Mouse (Mus musculus) myocyte (in vitro differentiated cells): ENCODE results near the gene Prrt1.

Experiments used
- CEBPB ChIP-seq: IDR thresholded peaks from 2 replicates; pipeline ENCODE4 v1.6.1; 2011; ENCODE audit warnings: mild to moderate bottlenecking, moderate library complexity; ENCODE audit not compliant: poor library complexity, insufficient read depth, severe bottlenecking
- E2F4 ChIP-seq: IDR thresholded peaks from one replicate; pipeline ENCODE4 v1.6.1; 2011; ENCODE audit warnings: mild to moderate bottlenecking, control low read depth, moderate library complexity; ENCODE audit not compliant: insufficient read depth
- MAX ChIP-seq: IDR thresholded peaks from one replicate; pipeline ENCODE4 v1.6.1; 2011; ENCODE audit warnings: low read depth, mild to moderate bottlenecking, control low read depth
- MYOD1 ChIP-seq, 3 experiments: IDR thresholded peaks; one replicate each; pipeline ENCODE4 v1.6.1; 2011; ENCODE audit warnings: control low read depth in 2 of 3, low read depth in 2 of 3, mild to moderate bottlenecking in 2 of 3, moderate library complexity in 1 of 3; ENCODE audit not compliant: insufficient read length in 2 of 3, control insufficient read depth in 1 of 3
- POLR2A ChIP-seq: IDR thresholded peaks from one replicate; pipeline ENCODE4 v1.6.1; 2011; ENCODE audit warnings: low read depth, mild to moderate bottlenecking, control low read depth, moderate library complexity; ENCODE audit not compliant: insufficient read length
- POLR2AphosphoS2 ChIP-seq: IDR thresholded peaks from one replicate; pipeline ENCODE4 v1.6.1; 2011; ENCODE audit warnings: low read depth, control low read depth; ENCODE audit not compliant: insufficient read length
- TCF12 ChIP-seq: IDR thresholded peaks from one replicate; pipeline ENCODE4 v1.6.1; 2011; ENCODE audit warnings: mild to moderate bottlenecking, control low read depth; ENCODE audit not compliant: poor library complexity, insufficient read depth, severe bottlenecking
- USF1 ChIP-seq: IDR thresholded peaks from one replicate; pipeline ENCODE4 v1.6.1; 2011; ENCODE audit warnings: low read depth, mild to moderate bottlenecking, control low read depth, moderate library complexity

DNA sequence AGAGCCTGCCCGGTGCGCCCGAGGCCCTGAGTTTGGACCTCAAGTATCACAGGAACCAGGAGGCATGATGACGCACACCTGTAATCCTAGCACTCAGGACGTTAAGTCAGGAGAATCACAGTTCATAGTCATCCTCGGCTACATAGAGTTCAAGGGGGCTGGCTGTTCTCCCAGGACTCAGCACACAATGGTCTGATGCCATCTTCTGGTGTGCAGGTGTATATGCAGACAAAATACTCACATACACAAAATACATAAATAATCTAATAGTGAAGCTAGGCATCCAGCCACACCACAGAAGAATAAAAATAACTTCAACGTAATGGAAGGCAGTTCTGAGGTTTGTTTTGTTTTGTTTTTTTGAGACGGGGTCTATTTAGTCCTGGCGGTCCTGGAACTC, 6.2 kb upstream of the Prrt1 start:
- no peak for TF ChIP-seq POLR2A
- no peak for TF ChIP-seq POLR2AphosphoS2
- no peak for TF ChIP-seq USF1
- TF ChIP-seq CEBPB = no peak
- TF ChIP-seq MAX = no peak
- no peak for TF ChIP-seq E2F4
- no peak for TF ChIP-seq TCF12
- TF ChIP-seq MYOD1 (IDR thresholded peaks at IDR 0.05; ENCODE audit: control insufficient read depth in 1 of 3, insufficient read length in 2 of 3, low read depth in 2 of 3) = no peak
